Mouse (Mus musculus): Measurements from ENCODE around the gene Gm17374. TPM values are rescaled to one million over a fixed set of nuclear protein-coding genes. Genes with fewer than 3 reads are reported as not detected.

The Gm17374 gene
- not detected in 2 replicates for polyA plus RNA-seq (2021; fragmentation: Nextera tagmentation)
- long read RNA-seq, experiment 1: 0 reads
- long read RNA-seq, experiment 2: 0 reads

DNA sequence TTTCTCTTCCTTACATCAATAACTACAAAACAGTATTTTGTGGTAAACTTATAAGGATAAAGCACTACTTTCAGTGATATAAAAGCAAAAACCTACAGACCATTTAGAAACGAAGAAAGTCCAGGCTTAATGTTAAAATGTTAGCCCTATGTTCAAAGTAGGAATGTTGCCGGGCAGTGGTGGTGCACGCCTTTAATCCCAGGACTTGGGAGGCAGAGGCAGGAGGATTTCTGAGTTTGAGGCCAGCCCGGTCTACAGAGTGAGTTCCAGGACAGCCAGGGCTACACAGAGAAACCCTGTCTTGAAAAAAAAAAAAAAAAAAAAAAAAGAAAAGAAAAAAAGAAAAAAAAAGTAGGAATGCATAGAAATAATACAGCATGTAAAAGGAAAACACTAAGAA is at the start of gene Gm17374:
Gene Gm17374 (plus strand): TSS at position 301 of the 400 bp plus-strand sequence.

DNA sequence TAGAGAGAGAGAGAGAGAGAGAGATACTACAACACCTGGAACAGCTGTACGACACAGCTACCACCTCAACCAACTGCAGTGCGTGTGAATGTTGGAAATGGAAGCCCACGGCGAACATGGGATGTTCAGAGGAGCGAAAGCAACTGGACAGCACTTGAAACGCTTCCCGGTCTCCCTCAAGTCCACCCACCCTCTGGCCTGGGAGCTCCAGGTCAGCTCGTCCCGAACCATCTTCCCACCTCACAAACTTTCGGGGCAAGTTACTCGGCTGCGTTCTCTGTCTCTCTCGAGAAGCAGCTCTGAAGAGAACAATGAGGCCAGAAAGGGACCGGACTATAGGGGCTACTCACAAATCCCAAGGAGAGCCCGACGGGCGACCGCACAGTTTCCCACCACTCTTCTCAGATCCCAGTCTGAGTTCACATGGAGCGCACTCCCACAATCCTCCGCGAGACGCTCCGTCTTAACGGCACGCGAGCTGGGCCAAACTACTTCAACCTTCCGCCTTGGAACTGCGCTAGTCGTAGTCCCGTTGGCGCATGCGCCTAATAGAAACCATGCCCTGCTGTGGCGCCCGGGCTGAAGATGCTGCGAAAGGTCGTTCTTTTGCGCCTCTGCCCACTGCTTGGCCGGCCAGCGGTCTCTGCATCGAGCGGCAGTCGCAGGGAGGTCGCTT is 18.4 kb downstream of the Gm17374 start, which contains the start of the genes Esf1 and Ndufaf5:
Gene Esf1 (minus strand): TSS at position 438 of the 676 bp plus-strand sequence.
Gene Ndufaf5 (plus strand): TSS at position 523 of the 676 bp plus-strand sequence.

Other genes with a start within 250 kb of the Gm17374 start
- gene Tasp1, start 85.2 kb upstream of the Gm17374 start, polyA plus RNA-seq (2021; fragmentation: Nextera tagmentation): 28.0 and 38.9 TPM in 2 replicates
- gene Esf1, start 18.5 kb downstream of the Gm17374 start, polyA plus RNA-seq (2021; fragmentation: Nextera tagmentation): 10.7 and 11.8 TPM in 2 replicates
- 55.0 and 67.9 TPM in 2 replicates for gene Ndufaf5, start 18.6 kb downstream of the Gm17374 start, polyA plus RNA-seq (2021; fragmentation: Nextera tagmentation)
- gene Sel1l2, start 237.7 kb downstream of the Gm17374 start, polyA plus RNA-seq (2021; fragmentation: Nextera tagmentation): not detected in 2 replicates
- 13.2 and 20.8 TPM in 2 replicates for gene Macrod2, start 243.3 kb downstream of the Gm17374 start, polyA plus RNA-seq (2021; fragmentation: Nextera tagmentation)